Mouse (Mus musculus): ENCODE data around the gene Rps16. TPM values are rescaled to one million over a fixed set of nuclear protein-coding genes. Genes with fewer than 3 reads are reported as not detected.

Rps16 gene
- polyA plus RNA-seq, 1 experiment = 2,023 TPM

GRCm38 (mm10) chr7:28347746-28348145, 2.7 kb upstream of the Rps16 start:
- no peak for DNase-seq (ENCODE audit: low spot score)

DNA sequence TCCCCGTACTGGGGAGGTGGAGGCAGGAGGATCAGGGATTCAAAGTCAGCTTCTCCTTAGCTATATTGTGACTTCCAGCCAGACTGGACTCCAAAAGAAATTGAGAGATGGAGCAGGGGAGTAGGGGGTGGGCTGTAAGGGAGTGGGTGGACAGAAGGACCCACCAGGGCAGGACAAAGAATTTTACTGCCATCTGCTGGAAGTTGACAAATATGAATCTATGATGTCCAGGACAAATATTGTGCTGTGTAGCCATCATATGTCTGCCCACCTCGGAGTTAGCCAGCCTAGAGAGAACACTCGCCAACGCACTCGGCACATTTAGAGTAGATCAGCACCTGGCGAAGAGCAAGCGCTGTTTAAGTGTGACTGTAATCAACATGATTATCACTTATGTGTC, 1.9 kb upstream of the Rps16 start:
- DNase-seq (ENCODE audit: low spot score) = no peak

GRCm38 (mm10) chr7:28351676-28352191, 1.3 kb downstream of the Rps16 start:
- DNase-seq (ENCODE audit: low spot score) = no peak

DNA sequence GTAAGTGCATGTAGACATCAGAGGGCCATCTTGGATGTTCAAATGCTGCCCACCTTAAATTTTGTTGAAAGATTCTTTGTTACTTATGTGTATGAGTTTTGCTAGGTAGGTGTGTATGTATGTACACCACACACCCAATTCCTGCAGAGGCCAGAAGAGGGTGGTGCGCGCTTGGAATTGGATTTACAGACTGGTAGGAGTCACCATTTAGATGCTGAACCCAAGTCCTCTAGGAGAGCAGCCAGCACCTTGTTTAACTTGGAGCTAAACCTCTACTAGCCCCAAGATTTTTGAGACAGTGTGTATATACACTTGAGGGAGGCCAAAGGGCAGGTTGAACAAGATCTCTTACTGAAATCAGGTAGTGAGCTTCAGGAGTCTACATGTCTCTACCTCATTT, 2.8 kb downstream of the Rps16 start:
- DNase-seq (ENCODE audit: low spot score) = no peak

DNA sequence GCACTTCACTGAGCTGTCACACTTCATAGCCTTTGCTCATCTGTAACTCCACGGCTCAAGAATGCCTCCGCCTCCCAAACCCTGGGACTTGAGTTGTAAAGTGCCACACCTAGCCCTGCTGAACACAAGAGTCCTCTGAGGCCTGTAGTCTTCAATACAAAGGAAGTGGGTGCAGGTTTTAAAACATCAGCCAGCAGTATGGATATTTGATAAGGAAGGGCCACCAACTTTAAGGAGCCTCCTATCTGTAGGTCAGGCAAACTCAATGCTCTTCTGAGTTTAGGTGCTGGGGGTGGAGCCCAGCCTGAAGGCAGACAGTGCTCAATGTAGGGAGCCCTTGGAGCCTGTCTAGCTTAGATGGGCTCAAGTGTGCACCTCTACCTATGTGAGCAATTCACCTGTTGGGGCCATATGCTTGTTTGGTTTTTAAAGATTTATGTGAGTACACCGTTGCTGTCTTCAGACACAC, 3.7 kb downstream of the Rps16 start:
- no peak for DNase-seq (ENCODE audit: low spot score)

- DNase-seq (ENCODE audit: low spot score) = no peak
Observed at GRCm38 (mm10) chr7:28354596-28354995, 4.1 kb downstream of the Rps16 start.

DNA sequence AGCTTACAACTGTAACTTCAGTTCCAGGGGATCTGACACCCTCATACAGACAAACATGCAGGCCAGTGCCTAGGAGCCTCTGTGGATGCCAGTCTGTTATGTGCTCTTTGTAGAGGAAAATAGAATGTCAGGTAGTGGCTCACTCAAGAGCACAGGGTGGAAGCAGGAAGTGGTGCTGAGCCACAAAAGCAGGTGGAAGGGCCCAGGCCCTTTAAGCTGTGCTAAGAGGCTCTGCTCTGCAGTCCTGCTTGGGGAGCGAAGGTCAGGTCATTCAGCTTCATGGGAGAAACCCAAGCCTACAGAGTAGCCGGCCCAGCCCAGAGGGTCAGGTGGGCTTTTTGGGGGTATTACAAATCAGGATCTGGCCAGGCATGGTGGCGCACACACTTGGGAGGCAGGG, 4.8 kb downstream of the Rps16 start:
- no peak for DNase-seq (ENCODE audit: low spot score)

- DNase-seq (ENCODE audit: low spot score) = no peak
Observed at GRCm38 (mm10) chr7:28356981-28357380, 6.5 kb downstream of the Rps16 start.

- DNase-seq (ENCODE audit: low spot score) = no peak
Observed at GRCm38 (mm10) chr7:28357984-28358383, 7.5 kb downstream of the Rps16 start.

GRCm38 (mm10) chr7:28358431-28358830, 8.0 kb downstream of the Rps16 start:
- DNase-seq (ENCODE audit: low spot score) = no peak

DNA sequence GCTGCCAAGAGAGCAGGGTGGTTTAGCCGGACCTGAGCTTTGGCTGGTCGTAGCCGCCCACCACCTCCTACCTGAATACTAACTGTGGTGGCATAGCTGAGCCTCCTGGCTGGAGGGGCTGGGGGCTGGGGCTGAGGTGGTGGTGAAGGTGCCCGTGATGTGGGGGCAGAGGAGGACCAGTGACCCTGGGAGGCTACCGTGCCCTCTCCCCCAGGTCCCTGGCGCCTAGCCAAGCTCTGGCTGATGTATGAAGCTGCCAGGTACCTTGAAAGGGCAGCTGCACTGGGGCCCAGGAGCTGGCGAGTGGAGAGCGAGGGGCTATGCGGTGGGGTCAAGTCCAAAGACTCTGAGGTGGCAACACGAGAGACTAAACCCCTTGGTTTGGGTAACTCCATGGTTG, 9.4 kb downstream of the Rps16 start:
- DNase-seq (ENCODE audit: low spot score) = no peak

GRCm38 (mm10) chr7:28360291-28360690, 9.8 kb downstream of the Rps16 start:
- DNase-seq (ENCODE audit: low spot score) = no peak

DNA sequence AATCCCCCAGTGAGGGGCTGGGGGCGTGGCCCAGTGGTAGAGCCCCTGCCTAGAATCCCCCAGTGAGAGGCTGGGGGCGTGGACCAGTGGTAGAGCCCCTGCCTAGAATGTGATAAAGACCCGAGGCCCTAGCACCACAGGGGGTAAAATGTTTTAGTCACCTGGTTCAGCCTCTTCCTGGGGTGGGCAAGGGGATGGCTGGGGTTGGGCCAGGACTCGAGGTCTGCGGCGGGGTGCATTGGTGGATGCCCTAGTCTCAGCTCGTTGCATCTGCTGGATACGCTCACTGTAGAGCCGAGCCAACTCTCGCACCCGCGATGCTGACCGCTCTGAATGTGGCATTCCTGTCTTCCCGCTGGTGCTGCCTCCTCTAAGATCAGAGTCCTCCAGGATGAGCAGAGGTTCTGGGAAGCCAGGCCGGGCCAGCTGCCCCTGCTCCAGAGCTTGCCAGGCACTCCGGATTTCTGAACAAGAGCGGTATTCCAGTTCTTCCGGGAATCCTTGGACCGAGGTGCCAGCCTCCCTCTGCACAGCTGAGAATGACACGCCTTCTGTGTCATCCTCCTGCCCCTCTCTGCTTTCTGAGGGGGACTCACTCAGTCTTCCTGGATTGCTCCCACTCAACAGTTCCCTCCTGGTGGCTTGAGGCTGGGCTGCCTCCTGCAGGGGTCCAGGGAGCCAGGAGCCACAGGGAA, 11.3 kb downstream of the Rps16 start:
- no peak for DNase-seq (ENCODE audit: low spot score)

GRCm38 (mm10) chr7:28362441-28363060, 12.1 kb downstream of the Rps16 start:
- DNase-seq (ENCODE audit: low spot score) = no peak

- no peak for DNase-seq (ENCODE audit: low spot score)
Observed at GRCm38 (mm10) chr7:28367663-28368275, 17.3 kb downstream of the Rps16 start.

- no peak for DNase-seq (ENCODE audit: low spot score)
Observed at GRCm38 (mm10) chr7:28368276-28368920, 17.9 kb downstream of the Rps16 start.

GRCm38 (mm10) chr7:28370051-28370450, 19.6 kb downstream of the Rps16 start:
- DNase-seq (ENCODE audit: low spot score) = no peak

- DNase-seq (ENCODE audit: low spot score) = peak; percentile 50
Observed at GRCm38 (mm10) chr7:28370977-28371513, 20.6 kb downstream of the Rps16 start.

- peak; percentile 52 for DNase-seq (ENCODE audit: low spot score)
Observed at GRCm38 (mm10) chr7:28371514-28371989, 21.1 kb downstream of the Rps16 start.

GRCm38 (mm10) chr7:28372251-28373108, 22.0 kb downstream of the Rps16 start, which contains the start of gene Plekhg2:
TSS of gene Plekhg2 (minus strand) at chr7:28372599.
- DNase-seq (ENCODE audit: low spot score) = peak; percentile 99

GRCm38 (mm10) chr7:28373131-28373581, 22.7 kb downstream of the Rps16 start:
- no peak for DNase-seq (ENCODE audit: low spot score)
